Mouse (Mus musculus): ENCODE measurements around the gene Cdc37l1. TPM values are rescaled to one million over a fixed set of nuclear protein-coding genes. Genes with fewer than 3 reads are reported as not detected.

Gene Cdc37l1
- polyA plus RNA-seq, 1 experiment from 2014 or later: 47.4 TPM

GRCm38 (mm10) chr19:29037541-29037940, 47.4 kb downstream of the Cdc37l1 start:
- Histone ChIP-seq H3K27me3 (no peaks in the 10 kb centered on the region), H3K27ac (no peak overlapping the region), H3K9me3 (replicated peaks) (no peaks in the 10 kb centered on the region; the same call in 1 of the 2 replicates), H3K4me2 (no peak overlapping the region), H3K9ac (no peak overlapping the region), H3K4me1 (no peaks in the 10 kb centered on the region), H3K4me3 (no peak overlapping the region), H3K36me3 (ENCODE audit: poor library complexity, severe bottlenecking) (peaks cover 33% of the 10 kb centered on the region)
- no peak for ATAC-seq
- WGBS: 95% methylated on average over 10 of the region's 10 CpGs

GRCm38 (mm10) chr19:29039334-29039733, 49.2 kb downstream of the Cdc37l1 start:
- Histone ChIP-seq H3K27me3 (no peaks in the 10 kb centered on the region), H3K27ac (no peak overlapping the region), H3K4me2 (no peak overlapping the region), H3K4me3 (no peak overlapping the region), H3K9me3 (replicated peaks) (no peaks in the 10 kb centered on the region; the same call in 1 of the 2 replicates), H3K9ac (no peak overlapping the region), H3K36me3 (ENCODE audit: poor library complexity, severe bottlenecking) (peaks cover 28% of the 10 kb centered on the region), H3K4me1 (peaks cover 4% of the 10 kb centered on the region)
- no peak for ATAC-seq

GRCm38 (mm10) chr19:29040206-29040605, 50.1 kb downstream of the Cdc37l1 start:
- Histone ChIP-seq H3K9ac (no peak overlapping the region), H3K4me2 (no peak overlapping the region), H3K9me3 (replicated peaks) (no peaks in the 10 kb centered on the region; the same call in 1 of the 2 replicates), H3K4me3 (no peak overlapping the region), H3K36me3 (ENCODE audit: poor library complexity, severe bottlenecking) (peaks cover 23% of the 10 kb centered on the region), H3K27ac (no peak overlapping the region), H3K27me3 (no peaks in the 10 kb centered on the region), H3K4me1 (peaks cover 12% of the 10 kb centered on the region)
- WGBS: 95% methylated on average over 4 of the region's 4 CpGs
- ATAC-seq: no peak

GRCm38 (mm10) chr19:29042143-29042542, 52.0 kb downstream of the Cdc37l1 start:
- no peak for ATAC-seq
- no peaks in the 10 kb centered on the region; the same call in 1 of the 2 replicates for H3K9me3 ChIP-seq (replicated peaks)
- 87% methylated on average over 6 of the region's 6 CpGs for WGBS
- peaks cover 25% of the 10 kb centered on the region for H3K4me1 ChIP-seq
- H3K9ac ChIP-seq: no peak overlapping the region
- H3K27ac ChIP-seq: no peak overlapping the region
- no peaks in the 10 kb centered on the region for H3K27me3 ChIP-seq
- no peak overlapping the region for H3K4me3 ChIP-seq
- peaks cover 6% of the 10 kb centered on the region for H3K36me3 ChIP-seq (ENCODE audit: poor library complexity, severe bottlenecking)
- no peak overlapping the region for H3K4me2 ChIP-seq

- Histone ChIP-seq H3K27ac (no peak overlapping the region), H3K36me3 (ENCODE audit: poor library complexity, severe bottlenecking) (0 out of 2 replicates have a peak, but pooled peaks cover 1% of the 10 kb centered on the region), H3K27me3 (no peaks in the 10 kb centered on the region), H3K4me3 (no peak overlapping the region), H3K4me1 (peaks cover 25% of the 10 kb centered on the region), H3K4me2 (no peak overlapping the region), H3K9ac (no peak overlapping the region), H3K9me3 (replicated peaks) (no peaks in the 10 kb centered on the region; the same call in 1 of the 2 replicates)
- ATAC-seq: no peak
- 93% methylated on average over 9 of the region's 9 CpGs for WGBS
Observed at GRCm38 (mm10) chr19:29042647-29043046, 52.5 kb downstream of the Cdc37l1 start.

- Histone ChIP-seq H3K4me3 (no peak overlapping the region), H3K9me3 (replicated peaks) (no peaks in the 10 kb centered on the region), H3K4me2 (peak overlapping the region; percentile 27), H3K27ac (no peak overlapping the region), H3K36me3 (ENCODE audit: poor library complexity, severe bottlenecking) (no peaks in the 10 kb centered on the region), H3K4me1 (peaks cover 25% of the 10 kb centered on the region), H3K27me3 (peaks cover 8% of the 10 kb centered on the region; the same call in 1 of the 2 replicates), H3K9ac (no peak overlapping the region)
- WGBS: 14% methylated on average over 9 of the region's 9 CpGs
- no peak for ATAC-seq
Observed at GRCm38 (mm10) chr19:29044353-29044768, 54.2 kb downstream of the Cdc37l1 start.

GRCm38 (mm10) chr19:29045369-29045768, 55.2 kb downstream of the Cdc37l1 start:
- no peaks in the 10 kb centered on the region for H3K9me3 ChIP-seq (replicated peaks)
- ATAC-seq: no peak
- 51% methylated on average over 4 of the region's 4 CpGs for WGBS
- no peaks in the 10 kb centered on the region for H3K36me3 ChIP-seq (ENCODE audit: poor library complexity, severe bottlenecking)
- no peak overlapping the region for H3K9ac ChIP-seq
- peaks cover 25% of the 10 kb centered on the region for H3K4me1 ChIP-seq
- no peak overlapping the region for H3K4me3 ChIP-seq
- peaks cover 8% of the 10 kb centered on the region; the same call in 1 of the 2 replicates for H3K27me3 ChIP-seq
- no peak overlapping the region for H3K27ac ChIP-seq
- peak overlapping the region; percentile 74 for H3K4me2 ChIP-seq

- WGBS: 39% methylated on average over 15 of the region's 15 CpGs
- no peaks in the 10 kb centered on the region for H3K36me3 ChIP-seq (ENCODE audit: poor library complexity, severe bottlenecking)
- peaks cover 8% of the 10 kb centered on the region; the same call in 1 of the 2 replicates for H3K27me3 ChIP-seq
- H3K9me3 ChIP-seq (replicated peaks): no peaks in the 10 kb centered on the region
- peak overlapping the region; percentile 62 for H3K4me3 ChIP-seq
- ATAC-seq: no peak
- H3K27ac ChIP-seq: no peak overlapping the region
- peaks cover 25% of the 10 kb centered on the region for H3K4me1 ChIP-seq
- H3K4me2 ChIP-seq: peak overlapping the region; percentile 74
- H3K9ac ChIP-seq: peak overlapping the region; percentile 37; the same call in 1 of the 2 replicates
Observed at GRCm38 (mm10) chr19:29045956-29046650, 56.0 kb downstream of the Cdc37l1 start.

GRCm38 (mm10) chr19:29046961-29047333, 56.8 kb downstream of the Cdc37l1 start:
- H3K4me1 ChIP-seq: peaks cover 25% of the 10 kb centered on the region
- no peak for ATAC-seq
- no peaks in the 10 kb centered on the region for H3K36me3 ChIP-seq (ENCODE audit: poor library complexity, severe bottlenecking)
- WGBS: 31% methylated on average over 4 of the region's 4 CpGs
- peak overlapping the region; percentile 74 for H3K4me2 ChIP-seq
- H3K9me3 ChIP-seq (replicated peaks): no peaks in the 10 kb centered on the region
- H3K27ac ChIP-seq: 0 out of 2 replicates have a peak overlapping the region, but pooled peaks have one; percentile 52
- peaks cover 8% of the 10 kb centered on the region; the same call in 1 of the 2 replicates for H3K27me3 ChIP-seq
- H3K4me3 ChIP-seq: peak overlapping the region; percentile 62
- H3K9ac ChIP-seq: peak overlapping the region; percentile 84

GRCm38 (mm10) chr19:29047334-29048170, 57.4 kb downstream of the Cdc37l1 start, which contains the start of gene Ak3:
Gene Ak3 (minus strand): TSS chr19:29047961.
- Histone ChIP-seq H3K4me2 (peak within 1 kb of the TSS; percentile 74), H3K36me3 (ENCODE audit: poor library complexity, severe bottlenecking) (no peaks in the 10 kb centered on the region), H3K4me3 (peak within 1 kb of the TSS; percentile 62), H3K27me3 (peaks cover 8% of the 10 kb centered on the region; the same call in 1 of the 2 replicates), H3K4me1 (peaks cover 25% of the 10 kb centered on the region), H3K9me3 (replicated peaks) (no peaks in the 10 kb centered on the region), H3K27ac (peak within 1 kb of the TSS; percentile 52), H3K9ac (peak within 1 kb of the TSS; percentile 84)
- WGBS: under 1% methylated on average over 65 of the region's 68 CpGs
- ATAC-seq: peak; percentile 92

- no peak for ATAC-seq
- H3K9me3 ChIP-seq (replicated peaks): no peaks in the 10 kb centered on the region
- 77% methylated on average over 12 of the region's 12 CpGs for WGBS
Observed at GRCm38 (mm10) chr19:29049401-29050075, 59.4 kb downstream of the Cdc37l1 start.

More at GRCm38 (mm10) chr19:29049401-29050075, 59.4 kb downstream of the Cdc37l1 start:
- no peak overlapping the region for H3K27ac ChIP-seq
- H3K27me3 ChIP-seq: peaks cover 8% of the 10 kb centered on the region; the same call in 1 of the 2 replicates
- H3K36me3 ChIP-seq (ENCODE audit: poor library complexity, severe bottlenecking): no peaks in the 10 kb centered on the region
- no peak overlapping the region for H3K9ac ChIP-seq
- no peak overlapping the region for H3K4me2 ChIP-seq
- H3K4me3 ChIP-seq: no peak overlapping the region
- H3K4me1 ChIP-seq: peaks cover 19% of the 10 kb centered on the region
